Mouse (Mus musculus): ENCODE measurements around the gene Kansl3. TPM values are rescaled to one million over a fixed set of nuclear protein-coding genes. Genes with fewer than 3 reads are reported as not detected.

The Kansl3 gene
- 35.9 and 38.3 TPM in 2 replicates for polyA plus RNA-seq (2015; fragmentation: Nextera tagmentation; extraction: Ambion mirVana)

DNA sequence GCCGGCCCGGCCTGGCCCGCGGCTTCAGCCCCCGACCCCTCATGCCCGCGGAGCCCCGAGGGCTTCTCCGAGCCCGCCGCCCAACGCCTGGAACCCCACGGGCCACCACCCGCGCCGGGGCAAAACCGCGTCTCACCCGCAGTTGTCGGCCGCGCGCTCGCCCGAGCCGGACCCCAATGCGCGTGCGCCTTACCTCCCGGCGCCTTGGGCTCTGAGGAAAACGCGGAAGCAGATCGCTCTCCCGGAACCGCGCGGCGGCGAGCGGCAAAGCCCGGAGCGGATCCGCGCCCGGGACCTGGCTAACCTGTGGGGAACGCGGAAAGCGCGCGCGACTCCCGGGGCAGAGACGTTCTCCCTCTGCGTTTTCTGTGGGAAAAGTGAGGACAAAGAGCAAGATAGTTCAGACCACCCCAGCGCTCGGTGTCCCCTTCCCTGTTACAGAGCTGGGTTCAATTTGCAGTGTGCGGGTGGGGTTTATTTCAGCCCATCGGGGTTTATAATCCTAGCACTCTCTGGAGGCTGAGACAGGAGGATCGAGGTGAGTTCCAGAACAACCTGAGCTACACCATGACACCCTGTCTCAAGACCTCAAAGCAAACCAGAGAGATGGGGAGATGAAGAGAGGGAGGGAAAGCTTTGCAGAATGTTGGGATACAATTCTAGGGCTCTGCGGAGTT, at the start of gene Kansl3:
Kansl3 (minus strand) TSS at position 213 of the 677 bp plus-strand sequence.
- peak within 1 kb of the TSS; percentile 87 for H3K4me3 ChIP-seq
- WGBS: 5% methylated on average over 56 of the region's 61 CpGs
- peaks cover 17% of the 10 kb centered on the region for H3K4me1 ChIP-seq (replicated peaks)
- H3K9me3 ChIP-seq: no peaks in the 10 kb centered on the region
- no peaks in the 10 kb centered on the region for H3K27me3 ChIP-seq
- peak within 1 kb of the TSS; percentile 79 for H3K4me2 ChIP-seq
- H3K27ac ChIP-seq: peak within 1 kb of the TSS; percentile 78
- H3K36me3 ChIP-seq: peaks cover 15% of the 10 kb centered on the region
- ATAC-seq (ENCODE audit: low FRiP score): peak; percentile 86
- peak within 1 kb of the TSS; percentile 93 for H3K9ac ChIP-seq

DNA sequence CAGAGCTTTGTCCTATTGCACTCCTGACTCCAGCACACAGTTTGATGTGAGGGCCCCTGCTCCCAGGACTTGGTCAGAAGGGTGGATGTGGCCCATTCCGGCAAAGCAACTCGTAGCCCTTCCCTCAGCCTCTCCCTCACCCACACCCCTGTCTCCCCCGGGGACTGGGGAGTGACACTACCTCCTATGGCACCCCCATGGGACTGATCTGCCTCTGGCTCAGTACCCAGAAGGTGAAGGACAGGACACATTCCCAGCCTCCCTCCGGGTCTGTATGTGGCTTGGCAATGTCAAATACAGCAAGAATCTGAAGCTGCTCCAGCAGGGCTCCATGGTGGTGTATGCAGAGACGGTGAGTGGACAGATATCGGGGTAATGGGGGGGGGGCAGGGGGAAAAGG, 35.5 kb upstream of the Kansl3 start:
- ATAC-seq (ENCODE audit: low FRiP score): no peak

DNA sequence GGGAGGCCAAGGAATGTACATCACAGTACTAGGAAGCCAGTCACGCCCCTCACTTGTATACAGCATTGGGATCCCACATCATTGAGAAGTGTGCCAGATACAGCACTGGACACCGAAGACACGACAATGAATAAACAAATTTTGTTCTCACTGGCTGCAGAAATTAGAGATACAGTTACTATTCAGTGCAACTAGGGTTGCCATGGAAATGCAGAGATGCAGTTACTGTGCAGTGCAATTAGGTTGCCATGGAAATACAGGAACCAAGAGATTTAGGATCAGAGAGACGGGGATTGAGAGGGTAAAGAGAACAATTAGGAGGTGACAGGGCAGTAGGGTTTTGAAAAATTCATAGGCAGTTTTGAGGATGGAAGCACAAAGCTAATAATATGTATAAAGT, 32.5 kb upstream of the Kansl3 start:
- no peaks in the 10 kb centered on the region for H3K36me3 ChIP-seq
- H3K4me1 ChIP-seq (replicated peaks): peaks cover 13% of the 10 kb centered on the region
- ATAC-seq (ENCODE audit: low FRiP score): peak; percentile 71
- H3K9me3 ChIP-seq: no peaks in the 10 kb centered on the region
- 47% methylated on average over 4 of the region's 4 CpGs for WGBS
- no peak overlapping the region for H3K4me3 ChIP-seq
- H3K27ac ChIP-seq: peak overlapping the region; percentile 35
- H3K27me3 ChIP-seq: no peaks in the 10 kb centered on the region
- H3K4me2 ChIP-seq: no peak overlapping the region
- no peak overlapping the region for H3K9ac ChIP-seq

More for the DNA sequence above, 35.5 kb upstream of the Kansl3 start:
- H3K4me3 ChIP-seq: no peak overlapping the region
- H3K9ac ChIP-seq: no peak overlapping the region
- no peaks in the 10 kb centered on the region for H3K36me3 ChIP-seq
- peaks cover 13% of the 10 kb centered on the region for H3K4me1 ChIP-seq (replicated peaks)
- H3K27me3 ChIP-seq: no peaks in the 10 kb centered on the region
- H3K9me3 ChIP-seq: no peaks in the 10 kb centered on the region
- 91% methylated on average over 6 of the region's 6 CpGs for WGBS
- H3K4me2 ChIP-seq: no peak overlapping the region
- no peak overlapping the region for H3K27ac ChIP-seq

DNA sequence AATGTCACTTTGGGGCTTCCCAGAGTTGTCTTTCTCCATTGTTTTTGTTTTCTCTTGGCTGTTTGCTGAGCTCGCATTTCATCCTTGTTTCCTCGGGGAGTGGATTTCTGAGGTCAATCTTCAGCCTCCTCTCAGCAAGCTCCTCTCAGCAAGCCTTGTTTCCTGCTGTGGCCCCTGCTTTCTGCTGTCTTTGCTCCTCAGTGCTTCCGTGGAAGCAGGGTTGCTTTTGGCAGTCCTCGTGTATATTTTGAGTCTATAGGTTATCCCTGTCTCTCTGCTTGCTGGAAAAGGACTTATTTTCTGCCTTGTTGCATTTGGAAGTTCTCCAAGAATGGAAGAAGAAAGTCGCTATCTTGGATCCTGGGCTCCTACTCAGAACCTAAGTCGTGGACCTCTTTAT, 28.1 kb upstream of the Kansl3 start:
- WGBS: 31% methylated on average over 6 of the region's 6 CpGs
- Histone ChIP-seq H3K9me3 (no peaks in the 10 kb centered on the region), H3K27me3 (no peaks in the 10 kb centered on the region), H3K4me1 (replicated peaks) (peaks cover 12% of the 10 kb centered on the region), H3K36me3 (no peaks in the 10 kb centered on the region), H3K4me2 (no peak overlapping the region), H3K9ac (no peak overlapping the region), H3K4me3 (no peak overlapping the region), H3K27ac (no peak overlapping the region)
- ATAC-seq (ENCODE audit: low FRiP score): no peak

DNA sequence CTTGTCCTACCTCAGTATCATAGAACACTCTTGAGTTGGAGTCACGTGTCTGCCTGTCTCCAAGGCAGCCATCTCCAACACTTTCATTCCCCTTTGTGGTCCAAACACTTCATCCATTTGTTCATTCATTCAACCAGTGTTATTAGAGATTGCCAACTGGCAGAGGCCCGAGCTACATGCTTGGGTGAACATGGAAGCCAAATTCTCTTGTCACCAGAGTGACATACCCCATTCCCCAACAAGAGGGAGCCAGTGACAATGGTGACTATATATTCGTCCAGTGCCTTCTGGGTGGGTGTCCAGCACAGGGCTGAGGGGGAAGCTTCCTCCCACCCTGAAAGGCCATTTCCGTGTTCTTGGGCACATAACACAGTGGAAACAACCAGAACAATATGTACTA, 10.6 kb upstream of the Kansl3 start:
- WGBS: 67% methylated on average over 4 of the region's 4 CpGs
- ATAC-seq (ENCODE audit: low FRiP score): no peak
- Histone ChIP-seq H3K9ac (no peak overlapping the region), H3K36me3 (no peaks in the 10 kb centered on the region), H3K4me2 (no peak overlapping the region), H3K4me1 (replicated peaks) (no peaks in the 10 kb centered on the region), H3K4me3 (no peak overlapping the region), H3K27me3 (no peaks in the 10 kb centered on the region), H3K27ac (no peak overlapping the region), H3K9me3 (no peaks in the 10 kb centered on the region)

DNA sequence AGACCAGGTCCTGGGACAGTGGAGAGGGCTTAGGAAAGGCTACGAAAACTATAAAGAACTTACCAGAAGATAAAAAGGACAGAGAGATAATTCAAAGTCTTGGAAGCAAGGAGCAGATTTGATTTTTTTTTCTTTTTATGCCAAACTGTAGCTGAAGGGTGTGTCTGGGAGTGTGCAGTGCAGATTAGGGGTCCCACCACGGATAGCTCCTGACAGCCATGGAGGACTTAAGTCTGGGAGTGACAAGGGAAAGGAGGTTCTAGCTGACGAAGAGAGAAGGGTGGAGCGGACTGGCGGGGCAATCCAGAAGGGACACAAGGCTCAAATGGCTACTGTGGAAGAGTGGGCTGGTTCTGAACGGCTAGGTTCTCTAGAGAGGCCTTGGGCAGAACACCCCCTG, 9.9 kb upstream of the Kansl3 start:
- Histone ChIP-seq H3K4me2 (no peak overlapping the region), H3K36me3 (no peaks in the 10 kb centered on the region), H3K27me3 (no peaks in the 10 kb centered on the region), H3K9me3 (no peaks in the 10 kb centered on the region), H3K9ac (no peak overlapping the region), H3K4me3 (no peak overlapping the region), H3K27ac (no peak overlapping the region), H3K4me1 (replicated peaks) (no peaks in the 10 kb centered on the region)
- ATAC-seq (ENCODE audit: low FRiP score): no peak
- 84% methylated on average over 6 of the region's 6 CpGs for WGBS

DNA sequence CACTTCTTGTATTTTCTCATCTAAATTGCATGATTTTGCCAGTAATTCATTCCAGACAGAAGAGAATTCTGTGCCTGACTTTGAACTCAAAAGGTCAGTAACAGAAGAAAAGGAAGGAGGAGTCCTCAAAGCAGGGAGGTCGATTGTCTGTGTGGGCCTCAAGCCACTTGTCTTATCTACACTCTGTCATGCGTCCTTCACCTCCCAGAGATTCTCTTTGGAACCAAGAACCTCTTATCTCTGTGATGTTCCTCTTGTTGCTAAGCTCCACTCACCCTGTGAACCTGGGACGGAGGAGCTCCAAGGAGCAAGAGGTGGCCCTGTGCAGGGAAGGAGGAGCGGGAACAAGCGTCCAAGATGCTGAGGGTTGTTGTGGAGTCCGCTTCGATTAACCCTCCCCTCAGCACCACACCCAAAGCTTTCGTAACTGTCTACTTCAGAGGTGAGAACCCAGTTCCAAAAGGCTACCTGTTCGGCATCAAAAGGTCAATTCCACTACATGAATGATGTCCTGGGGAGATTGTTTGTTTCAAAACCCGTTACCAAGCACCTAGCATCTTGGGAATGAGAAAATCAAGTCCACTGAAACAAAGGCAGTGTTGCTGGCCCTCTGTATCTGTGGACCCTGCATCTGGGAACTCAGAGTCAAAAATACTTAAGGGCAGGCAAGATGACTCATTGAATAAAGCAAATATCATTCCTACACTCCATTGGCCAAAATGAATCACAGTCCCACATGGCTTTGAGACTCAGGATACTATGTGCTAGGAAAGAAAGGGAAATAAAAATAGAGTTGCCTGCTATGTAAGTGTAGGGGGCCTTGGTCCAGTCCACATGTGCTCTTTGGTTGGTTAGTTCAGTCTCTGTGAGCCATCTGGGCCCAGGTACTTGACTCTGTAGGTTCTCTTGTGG, 3.2 kb upstream of the Kansl3 start, which contains the start of gene Fer1l5:
Fer1l5 (plus strand) TSS at position 358 of the 912 bp plus-strand sequence.
- ATAC-seq (ENCODE audit: low FRiP score): no peak
- Histone ChIP-seq H3K4me3 (no peak within 1 kb of the TSS), H3K36me3 (no peaks in the 10 kb centered on the region), H3K27me3 (no peaks in the 10 kb centered on the region), H3K4me1 (replicated peaks) (peaks cover 12% of the 10 kb centered on the region), H3K9me3 (no peaks in the 10 kb centered on the region), H3K27ac (no peak within 1 kb of the TSS), H3K9ac (no peak within 1 kb of the TSS), H3K4me2 (no peak within 1 kb of the TSS)
- 82% methylated on average over 10 of the region's 10 CpGs for WGBS

DNA sequence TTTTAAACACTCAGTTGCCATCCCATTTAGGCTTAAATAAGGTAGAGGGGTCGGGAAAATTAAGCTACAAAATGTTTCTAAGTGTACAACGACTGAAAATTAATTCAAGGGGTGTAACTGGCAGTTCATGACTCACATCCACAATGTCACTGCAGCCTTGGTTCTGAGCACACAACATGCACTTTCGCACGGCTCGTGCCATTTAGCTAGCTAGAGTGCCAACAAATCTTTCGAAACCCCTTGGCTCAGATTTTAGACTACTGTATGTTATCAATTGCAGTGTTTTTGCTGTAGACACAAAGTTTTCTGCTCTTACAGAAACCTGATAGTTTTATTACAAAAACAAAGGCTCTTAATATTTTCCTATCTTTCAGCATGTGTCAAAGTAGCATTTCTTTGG, 1.9 kb upstream of the Kansl3 start:
- peaks cover 17% of the 10 kb centered on the region for H3K4me1 ChIP-seq (replicated peaks)
- no peak overlapping the region for H3K4me2 ChIP-seq
- H3K27ac ChIP-seq: no peak overlapping the region
- H3K9me3 ChIP-seq: no peaks in the 10 kb centered on the region
- no peaks in the 10 kb centered on the region for H3K36me3 ChIP-seq
- no peak overlapping the region for H3K4me3 ChIP-seq
- H3K9ac ChIP-seq: no peak overlapping the region
- 87% methylated on average over 6 of the region's 6 CpGs for WGBS
- ATAC-seq (ENCODE audit: low FRiP score): no peak
- no peaks in the 10 kb centered on the region for H3K27me3 ChIP-seq

DNA sequence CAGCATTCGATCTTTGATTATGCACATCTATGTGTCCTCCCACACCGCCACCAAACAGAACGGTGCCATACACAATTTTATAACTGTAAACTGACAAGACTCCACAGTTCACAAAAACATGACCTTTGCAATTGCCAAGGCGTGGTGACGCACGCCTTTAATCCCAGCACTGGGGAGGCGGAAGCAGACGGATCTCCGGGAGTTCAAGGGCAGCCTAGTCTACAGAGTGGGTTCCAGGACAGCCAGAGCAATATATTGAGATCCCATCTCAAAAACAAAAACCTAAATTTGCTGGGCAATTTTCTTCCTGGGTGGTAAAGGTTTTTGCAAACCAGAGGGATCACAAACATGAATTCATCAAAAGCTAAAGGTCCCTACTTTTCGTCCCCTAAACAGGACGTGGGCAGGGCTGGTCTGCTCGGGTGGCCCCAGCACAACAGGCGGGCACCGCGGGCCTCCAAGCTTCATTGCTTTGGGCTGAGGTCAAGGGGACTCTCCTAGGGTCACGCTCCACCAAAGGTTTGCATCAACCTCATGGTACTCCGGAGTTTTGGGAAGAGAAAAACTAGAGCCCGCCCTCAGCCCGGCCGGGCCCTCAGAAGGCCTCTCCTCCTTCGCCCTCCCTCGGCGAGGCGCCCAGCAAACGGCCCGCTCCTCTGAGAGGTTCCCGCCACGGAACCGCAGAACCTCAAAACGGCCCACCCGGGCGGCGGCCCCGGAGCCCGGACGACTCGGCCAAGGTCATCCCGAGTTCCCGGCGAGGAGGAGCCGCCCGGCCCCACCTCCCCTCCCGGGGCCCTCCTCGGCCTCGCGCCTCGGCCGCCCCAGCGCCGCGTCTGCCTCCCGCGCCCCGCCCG, 641 bp downstream of the Kansl3 start:
- H3K4me2 ChIP-seq: peak overlapping the region; percentile 79
- 8% methylated on average over 33 of the region's 55 CpGs for WGBS
- H3K4me1 ChIP-seq (replicated peaks): peaks cover 17% of the 10 kb centered on the region
- peak; percentile 84 for ATAC-seq (ENCODE audit: low FRiP score)
- peaks cover 23% of the 10 kb centered on the region for H3K36me3 ChIP-seq
- H3K4me3 ChIP-seq: peak overlapping the region; percentile 87
- H3K27ac ChIP-seq: peak overlapping the region; percentile 78
- H3K9ac ChIP-seq: peak overlapping the region; percentile 93
- no peaks in the 10 kb centered on the region for H3K27me3 ChIP-seq
- no peaks in the 10 kb centered on the region for H3K9me3 ChIP-seq

DNA sequence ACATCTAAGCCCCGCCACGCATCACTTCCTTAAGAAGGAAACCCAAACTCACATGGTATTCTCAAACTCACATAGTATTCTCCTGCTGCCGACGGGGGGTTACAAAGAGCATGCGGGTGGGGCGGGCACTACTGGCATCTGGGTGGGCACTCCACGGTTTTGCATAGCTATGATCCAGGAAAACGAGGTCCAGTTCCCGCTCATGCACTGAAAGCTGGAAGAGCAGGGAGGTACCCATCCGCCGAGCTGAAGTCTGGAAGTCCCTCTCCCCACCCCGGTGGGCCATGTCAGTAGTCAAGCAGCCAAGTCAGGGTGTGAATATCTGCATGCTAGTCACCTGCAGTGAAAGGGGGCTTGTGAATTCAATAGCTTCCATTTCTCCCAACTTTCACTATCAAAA, 1.3 kb downstream of the Kansl3 start:
- no peaks in the 10 kb centered on the region for H3K27me3 ChIP-seq
- peaks cover 17% of the 10 kb centered on the region for H3K4me1 ChIP-seq (replicated peaks)
- H3K36me3 ChIP-seq: peaks cover 26% of the 10 kb centered on the region
- H3K9me3 ChIP-seq: no peaks in the 10 kb centered on the region
- ATAC-seq (ENCODE audit: low FRiP score): no peak
- WGBS: 63% methylated on average over 12 of the region's 12 CpGs
- peak overlapping the region; percentile 93 for H3K9ac ChIP-seq
- H3K27ac ChIP-seq: no peak overlapping the region
- peak overlapping the region; percentile 79 for H3K4me2 ChIP-seq
- H3K4me3 ChIP-seq: peak overlapping the region; percentile 87

DNA sequence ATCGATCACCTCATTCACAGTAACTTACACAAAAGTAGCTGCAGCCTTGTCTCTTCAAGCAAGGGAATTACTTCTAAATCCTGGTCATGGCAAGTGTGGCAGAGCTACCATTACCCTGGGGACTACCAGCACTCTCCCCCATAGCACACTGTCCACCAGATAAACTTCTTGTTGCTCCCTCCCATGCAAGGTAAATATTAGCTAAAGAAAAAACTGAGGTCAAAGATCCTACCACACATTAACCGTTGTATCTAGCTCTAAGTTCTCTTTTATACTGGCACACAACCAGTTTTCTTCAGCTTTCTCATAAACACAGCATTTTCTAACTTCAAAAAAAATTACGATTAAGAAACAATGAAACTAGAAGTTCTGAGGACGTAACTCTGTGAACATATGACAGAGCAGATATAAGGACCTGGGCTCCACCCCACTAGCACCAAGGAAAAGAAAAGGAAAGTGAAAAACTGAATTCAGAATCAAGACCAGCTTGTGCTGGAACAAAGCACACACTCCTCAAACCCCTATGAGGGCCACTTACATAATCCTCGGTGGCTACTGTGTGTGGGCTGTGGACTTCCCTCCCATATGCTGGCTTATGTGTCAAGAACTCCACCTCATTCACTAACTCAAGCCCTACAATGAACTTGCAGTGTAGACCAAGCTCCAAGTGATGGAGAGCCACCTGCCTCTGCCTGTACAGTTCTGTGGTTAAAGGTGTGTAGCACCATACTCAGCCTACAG, 11.9 kb downstream of the Kansl3 start:
- Histone ChIP-seq H3K4me2 (no peak overlapping the region), H3K36me3 (peaks cover 59% of the 10 kb centered on the region), H3K27ac (no peak overlapping the region), H3K4me3 (no peak overlapping the region), H3K9ac (no peak overlapping the region), H3K4me1 (replicated peaks) (no peaks in the 10 kb centered on the region), H3K27me3 (no peaks in the 10 kb centered on the region), H3K9me3 (no peaks in the 10 kb centered on the region)
- no peak for ATAC-seq (ENCODE audit: low FRiP score)
- 93% methylated on average over 5 of the region's 5 CpGs for WGBS

Data from hindbrain, embryonic 13.5 days (tissue).